Mouse (Mus musculus): Measurements from ENCODE around the gene Dnah14. TPM values are rescaled to one million over a fixed set of nuclear protein-coding genes. Genes with fewer than 3 reads are reported as not detected.
A peak's percentile ranks its signal among the peaks of the same experiment; 100 is the strongest.

Gene Dnah14
- polyA plus RNA-seq, 1 experiment from 2014 or later: 0.94 TPM

- Histone ChIP-seq H3K4me1 (ENCODE audit: control insufficient read depth, insufficient read depth, low read length) (no peaks in the 10 kb centered on the region), H3K4me3 (ENCODE audit: low read depth, low read length) (no peak overlapping the region), H3K27ac (ENCODE audit: low read depth, low read length) (no peak overlapping the region), H3K9ac (replicated peaks; ENCODE audit: low read depth, low read length) (no peak overlapping the region), H3K27me3 (ENCODE audit: control insufficient read depth, insufficient read depth, low read length) (no peaks in the 10 kb centered on the region), H3K4me2 (ENCODE audit: low read depth, low read length) (peak overlapping the region; percentile 11; the same call in 1 of the 2 replicates), H3K9me3 (ENCODE audit: control insufficient read depth, low read length) (no peaks in the 10 kb centered on the region), H3K36me3 (ENCODE audit: control insufficient read depth, insufficient read depth, low read length) (no peaks in the 10 kb centered on the region)
- 54% methylated on average over 8 of the region's 8 CpGs for WGBS
- peak; percentile 71 for ATAC-seq (ENCODE audit: low read depth)
These were observed 6.8 kb downstream of the Dnah14 start for GRCm38 (mm10) chr1:181583152-181583551.

GRCm38 (mm10) chr1:181589116-181589515, 12.8 kb downstream of the Dnah14 start:
- Histone ChIP-seq H3K27me3 (ENCODE audit: control insufficient read depth, insufficient read depth, low read length) (no peaks in the 10 kb centered on the region), H3K9ac (replicated peaks; ENCODE audit: low read depth, low read length) (no peak overlapping the region), H3K4me1 (ENCODE audit: control insufficient read depth, insufficient read depth, low read length) (no peaks in the 10 kb centered on the region), H3K4me3 (ENCODE audit: low read depth, low read length) (no peak overlapping the region), H3K27ac (ENCODE audit: low read depth, low read length) (no peak overlapping the region), H3K36me3 (ENCODE audit: control insufficient read depth, insufficient read depth, low read length) (no peaks in the 10 kb centered on the region), H3K4me2 (ENCODE audit: low read depth, low read length) (no peak overlapping the region), H3K9me3 (ENCODE audit: control insufficient read depth, low read length) (no peaks in the 10 kb centered on the region)
- no peak for ATAC-seq (ENCODE audit: low read depth)
- WGBS: 79% methylated on average over 6 of the region's 6 CpGs

GRCm38 (mm10) chr1:181599376-181599775, 23.0 kb downstream of the Dnah14 start:
- H3K4me3 ChIP-seq (ENCODE audit: low read depth, low read length): no peak overlapping the region
- no peak overlapping the region for H3K27ac ChIP-seq (ENCODE audit: low read depth, low read length)
- H3K36me3 ChIP-seq (ENCODE audit: control insufficient read depth, insufficient read depth, low read length): no peaks in the 10 kb centered on the region
- H3K4me1 ChIP-seq (ENCODE audit: control insufficient read depth, insufficient read depth, low read length): no peaks in the 10 kb centered on the region
- no peaks in the 10 kb centered on the region for H3K27me3 ChIP-seq (ENCODE audit: control insufficient read depth, insufficient read depth, low read length)
- no peak overlapping the region for H3K4me2 ChIP-seq (ENCODE audit: low read depth, low read length)
- no peaks in the 10 kb centered on the region for H3K9me3 ChIP-seq (ENCODE audit: control insufficient read depth, low read length)
- WGBS: 39% methylated on average over 4 of the region's 4 CpGs
- no peak for ATAC-seq (ENCODE audit: low read depth)
- no peak overlapping the region for H3K9ac ChIP-seq (replicated peaks; ENCODE audit: low read depth, low read length)

- H3K4me2 ChIP-seq (ENCODE audit: low read depth, low read length): no peak overlapping the region
These were observed 34.8 kb downstream of the Dnah14 start for GRCm38 (mm10) chr1:181611118-181611517.

GRCm38 (mm10) chr1:181615866-181616491, 39.6 kb downstream of the Dnah14 start:
- ATAC-seq (ENCODE audit: low read depth): peak; percentile 75
- no peak overlapping the region for H3K27ac ChIP-seq (ENCODE audit: low read depth, low read length)
- H3K27me3 ChIP-seq (ENCODE audit: control insufficient read depth, insufficient read depth, low read length): no peaks in the 10 kb centered on the region
- no peak overlapping the region for H3K9ac ChIP-seq (replicated peaks; ENCODE audit: low read depth, low read length)
- 46% methylated on average over 11 of the region's 11 CpGs for WGBS
- H3K4me2 ChIP-seq (ENCODE audit: low read depth, low read length): no peak overlapping the region
- H3K4me3 ChIP-seq (ENCODE audit: low read depth, low read length): no peak overlapping the region
- no peaks in the 10 kb centered on the region for H3K4me1 ChIP-seq (ENCODE audit: control insufficient read depth, insufficient read depth, low read length)
- H3K9me3 ChIP-seq (ENCODE audit: control insufficient read depth, low read length): no peaks in the 10 kb centered on the region
- no peaks in the 10 kb centered on the region for H3K36me3 ChIP-seq (ENCODE audit: control insufficient read depth, insufficient read depth, low read length)

More at GRCm38 (mm10) chr1:181611118-181611517, 34.8 kb downstream of the Dnah14 start:
- no peaks in the 10 kb centered on the region for H3K4me1 ChIP-seq (ENCODE audit: control insufficient read depth, insufficient read depth, low read length)
- H3K27ac ChIP-seq (ENCODE audit: low read depth, low read length): no peak overlapping the region
- no peak for ATAC-seq (ENCODE audit: low read depth)
- no peaks in the 10 kb centered on the region for H3K9me3 ChIP-seq (ENCODE audit: control insufficient read depth, low read length)
- no peaks in the 10 kb centered on the region for H3K36me3 ChIP-seq (ENCODE audit: control insufficient read depth, insufficient read depth, low read length)
- H3K27me3 ChIP-seq (ENCODE audit: control insufficient read depth, insufficient read depth, low read length): no peaks in the 10 kb centered on the region
- 53% methylated on average over 3 of the region's 3 CpGs for WGBS
- no peak overlapping the region for H3K4me3 ChIP-seq (ENCODE audit: low read depth, low read length)
- H3K9ac ChIP-seq (replicated peaks; ENCODE audit: low read depth, low read length): no peak overlapping the region

GRCm38 (mm10) chr1:181617332-181617731, 41.0 kb downstream of the Dnah14 start:
- H3K4me1 ChIP-seq (ENCODE audit: control insufficient read depth, insufficient read depth, low read length): no peaks in the 10 kb centered on the region
- 51% methylated on average over 5 of the region's 5 CpGs for WGBS

GRCm38 (mm10) chr1:181623149-181623680, 46.9 kb downstream of the Dnah14 start:
- no peak overlapping the region for H3K4me3 ChIP-seq (ENCODE audit: low read depth, low read length)
- no peaks in the 10 kb centered on the region for H3K36me3 ChIP-seq (ENCODE audit: control insufficient read depth, insufficient read depth, low read length)
- no peak overlapping the region for H3K4me2 ChIP-seq (ENCODE audit: low read depth, low read length)
- H3K9ac ChIP-seq (replicated peaks; ENCODE audit: low read depth, low read length): no peak overlapping the region
- ATAC-seq (ENCODE audit: low read depth): no peak
- H3K4me1 ChIP-seq (ENCODE audit: control insufficient read depth, insufficient read depth, low read length): no peaks in the 10 kb centered on the region
- H3K27me3 ChIP-seq (ENCODE audit: control insufficient read depth, insufficient read depth, low read length): no peaks in the 10 kb centered on the region
- 48% methylated on average over 6 of the region's 6 CpGs for WGBS
- H3K9me3 ChIP-seq (ENCODE audit: control insufficient read depth, low read length): no peaks in the 10 kb centered on the region
- H3K27ac ChIP-seq (ENCODE audit: low read depth, low read length): no peak overlapping the region

More at GRCm38 (mm10) chr1:181617332-181617731, 41.0 kb downstream of the Dnah14 start:
- Histone ChIP-seq H3K27me3 (ENCODE audit: control insufficient read depth, insufficient read depth, low read length) (no peaks in the 10 kb centered on the region), H3K9me3 (ENCODE audit: control insufficient read depth, low read length) (no peaks in the 10 kb centered on the region), H3K4me2 (ENCODE audit: low read depth, low read length) (no peak overlapping the region), H3K4me3 (ENCODE audit: low read depth, low read length) (no peak overlapping the region), H3K9ac (replicated peaks; ENCODE audit: low read depth, low read length) (no peak overlapping the region), H3K27ac (ENCODE audit: low read depth, low read length) (no peak overlapping the region), H3K36me3 (ENCODE audit: control insufficient read depth, insufficient read depth, low read length) (no peaks in the 10 kb centered on the region)
- no peak for ATAC-seq (ENCODE audit: low read depth)

GRCm38 (mm10) chr1:181624876-181625275, 48.5 kb downstream of the Dnah14 start:
- WGBS: 95% methylated on average over 8 of the region's 8 CpGs
- no peak for ATAC-seq (ENCODE audit: low read depth)
- no peak overlapping the region for H3K9ac ChIP-seq (replicated peaks; ENCODE audit: low read depth, low read length)
- no peaks in the 10 kb centered on the region for H3K4me1 ChIP-seq (ENCODE audit: control insufficient read depth, insufficient read depth, low read length)
- H3K4me3 ChIP-seq (ENCODE audit: low read depth, low read length): no peak overlapping the region
- H3K9me3 ChIP-seq (ENCODE audit: control insufficient read depth, low read length): no peaks in the 10 kb centered on the region
- no peaks in the 10 kb centered on the region for H3K36me3 ChIP-seq (ENCODE audit: control insufficient read depth, insufficient read depth, low read length)
- H3K4me2 ChIP-seq (ENCODE audit: low read depth, low read length): no peak overlapping the region
- H3K27me3 ChIP-seq (ENCODE audit: control insufficient read depth, insufficient read depth, low read length): no peaks in the 10 kb centered on the region
- no peak overlapping the region for H3K27ac ChIP-seq (ENCODE audit: low read depth, low read length)

GRCm38 (mm10) chr1:181628276-181628675, 51.9 kb downstream of the Dnah14 start:
- H3K27me3 ChIP-seq (ENCODE audit: control insufficient read depth, insufficient read depth, low read length): no peaks in the 10 kb centered on the region
- no peak overlapping the region for H3K9ac ChIP-seq (replicated peaks; ENCODE audit: low read depth, low read length)
- no peaks in the 10 kb centered on the region for H3K9me3 ChIP-seq (ENCODE audit: control insufficient read depth, low read length)
- H3K36me3 ChIP-seq (ENCODE audit: control insufficient read depth, insufficient read depth, low read length): no peaks in the 10 kb centered on the region
- no peak overlapping the region for H3K4me2 ChIP-seq (ENCODE audit: low read depth, low read length)
- no peak overlapping the region for H3K27ac ChIP-seq (ENCODE audit: low read depth, low read length)
- WGBS: 75% methylated on average over 6 of the region's 6 CpGs
- ATAC-seq (ENCODE audit: low read depth): no peak
- no peak overlapping the region for H3K4me3 ChIP-seq (ENCODE audit: low read depth, low read length)
- H3K4me1 ChIP-seq (ENCODE audit: control insufficient read depth, insufficient read depth, low read length): no peaks in the 10 kb centered on the region

Measured in neural tube, embryonic 14.5 days (tissue).